Mouse (Mus musculus) forebrain, postnatal 0 days (tissue): ENCODE data around the gene Foxn3. TPM values are rescaled to one million over a fixed set of nuclear protein-coding genes. Genes with fewer than 3 reads are reported as not detected.

Experiments
- ATAC-seq: fragments of 200-750 bp; cut with Nextera tagmentation; 2 replicates; pipeline ENCODE4 v1.8.0; 2017; ENCODE audit warnings: mild to moderate bottlenecking, moderate library complexity
- DNase-seq: peaks from one replicate; pipeline ENCODE4 v3.0.0-alpha.2; 2015
- H3K27ac ChIP-seq: fragments of 300-500 bp; sonication (generic); 2 replicates; pipeline ENCODE4 v1.5.1; 2014; ENCODE audit warnings: low read depth, mild to moderate bottlenecking, antibody characterized with exemption, low read length, moderate library complexity, mixed read lengths
- H3K27me3 ChIP-seq: fragments of 300-500 bp; sonication (generic); 2 replicates; pipeline ENCODE4 v1.6.1; 2014; ENCODE audit warnings: mild to moderate bottlenecking, low read length, mixed read lengths; ENCODE audit not compliant: insufficient read depth
- H3K36me3 ChIP-seq: fragments of 300-500 bp; sonication (generic); 2 replicates; pipeline ENCODE4 v1.6.1; 2014; ENCODE audit warnings: mild to moderate bottlenecking, moderate library complexity; ENCODE audit not compliant: insufficient read depth
- H3K4me1 ChIP-seq: fragments of 300-500 bp; sonication (generic); 2 replicates; pipeline ENCODE4 v1.6.1; 2014; ENCODE audit warnings: antibody characterized with exemption; ENCODE audit not compliant: insufficient read depth
- H3K4me2 ChIP-seq: fragments of 300-500 bp; sonication (generic); 2 replicates; pipeline ENCODE4 v1.6.1; 2014; ENCODE audit warnings: low read depth, mild to moderate bottlenecking, moderate library complexity
- H3K4me3 ChIP-seq: fragments of 300-500 bp; sonication (generic); 2 replicates; pipeline ENCODE4 v1.5.1; 2014; ENCODE audit warnings: low read depth, low read length, mixed read lengths
- H3K9ac ChIP-seq: fragments of 300-500 bp; sonication (generic); 2 replicates; pipeline ENCODE4 v1.6.1; 2014; ENCODE audit warnings: mild to moderate bottlenecking
- H3K9me3 ChIP-seq: fragments of 300-500 bp; sonication (generic); 2 replicates; pipeline ENCODE4 v1.6.1; 2016; ENCODE audit warnings: low read length
- CTCF ChIP-seq: sonication (generic); IDR thresholded peaks from 2 replicates; pipeline ENCODE4 v1.5.1; 2016; ENCODE audit warnings: antibody characterized with exemption, control low read depth, low read depth
- WGBS: fragments of 180-500 bp; shearing (Covaris S2); extraction: QIAGEN DNeasy Blood & Tissue Kit; methylation state at CpG from one replicate; pipeline ENCODE4 v1.1.7; 2014; 5-methylcytosine and 5-hydroxymethylcytosine counted together
- polyA plus RNA-seq: library from polyadenylated mRNA; unstranded; fragments of >200 nt; fragmentation: Nextera tagmentation; extraction: Ambion mirVana; gene quantifications from 2 replicates; pipeline ENCODE4 v1.2.1, GENCODE M21; 2015
- total RNA-seq: library from RNA; depleted of rRNA; stranded (reverse); fragments of >200 nt; gene quantifications from 2 replicates; pipeline ENCODE4 v1.2.3, GENCODE M21; 2014

Foxn3 gene
- total and polyA plus RNA-seq, 2 experiments from 2014 or later = 32.8 to 61.3 TPM

- 82% methylated on average over 7 of the region's 7 CpGs for WGBS
- no peak for TF ChIP-seq CTCF
- DNase-seq (no peak), ATAC-seq (no peak)
- Histone ChIP-seq H3K4me2 (no peak overlapping the region), H3K9me3 (no peaks in the 10 kb centered on the region), H3K4me1 (peaks cover 6% of the 10 kb centered on the region; the same call in 1 of the 2 replicates), H3K36me3 (no peaks in the 10 kb centered on the region), H3K9ac (no peak overlapping the region), H3K27ac (no peak overlapping the region), H3K4me3 (no peak overlapping the region), H3K27me3 (no peaks in the 10 kb centered on the region)
Observed at GRCm38 (mm10) chr12:99183261-99183792, 380.1 kb downstream of the Foxn3 start.

GRCm38 (mm10) chr12:99182338-99182737, 381.0 kb downstream of the Foxn3 start:
- 67% methylated on average over 3 of the region's 3 CpGs for WGBS
- no peak for TF ChIP-seq CTCF

GRCm38 (mm10) chr12:99180234-99180824, 383.1 kb downstream of the Foxn3 start:
- Histone ChIP-seq H3K9ac (no peak overlapping the region), H3K27ac (no peak overlapping the region), H3K27me3 (no peaks in the 10 kb centered on the region), H3K4me2 (no peak overlapping the region), H3K4me3 (no peak overlapping the region), H3K9me3 (no peaks in the 10 kb centered on the region), H3K36me3 (no peaks in the 10 kb centered on the region), H3K4me1 (no peaks in the 10 kb centered on the region)
- no peak for TF ChIP-seq CTCF
- ATAC-seq (no peak), DNase-seq (no peak)
- WGBS = 40% methylated on average over 3 of the region's 3 CpGs

More at GRCm38 (mm10) chr12:99182338-99182737, 381.0 kb downstream of the Foxn3 start:
- Histone ChIP-seq H3K9ac (no peak overlapping the region), H3K4me2 (no peak overlapping the region), H3K9me3 (no peaks in the 10 kb centered on the region), H3K4me1 (peaks cover 6% of the 10 kb centered on the region; the same call in 1 of the 2 replicates), H3K36me3 (no peaks in the 10 kb centered on the region), H3K27me3 (no peaks in the 10 kb centered on the region), H3K27ac (no peak overlapping the region), H3K4me3 (no peak overlapping the region)
- ATAC-seq (peak; percentile 51), DNase-seq (no peak)

- DNase-seq (peak; percentile 58), ATAC-seq (peak; percentile 66)
- Histone ChIP-seq H3K9me3 (no peaks in the 10 kb centered on the region), H3K4me2 (no peak overlapping the region), H3K27me3 (no peaks in the 10 kb centered on the region), H3K9ac (peak overlapping the region; percentile 25; the same call in 1 of the 2 replicates), H3K4me1 (no peaks in the 10 kb centered on the region), H3K36me3 (no peaks in the 10 kb centered on the region), H3K4me3 (no peak overlapping the region), H3K27ac (0 out of 2 replicates have a peak overlapping the region, but pooled peaks have one; percentile 4)
- no peak for TF ChIP-seq CTCF
- 21% methylated on average over 11 of the region's 11 CpGs for WGBS
Observed at GRCm38 (mm10) chr12:99174979-99175621, 388.3 kb downstream of the Foxn3 start.

- no peaks in the 10 kb centered on the region for H3K4me1 ChIP-seq
- 84% methylated on average over 5 of the region's 5 CpGs for WGBS
- no peaks in the 10 kb centered on the region for H3K9me3 ChIP-seq
- H3K36me3 ChIP-seq = no peaks in the 10 kb centered on the region
- no peak; the same call in 1 of the 2 replicates for TF ChIP-seq CTCF
- ATAC-seq = no peak
- no peak overlapping the region for H3K9ac ChIP-seq
- DNase-seq = no peak
- H3K4me3 ChIP-seq = no peak overlapping the region
- H3K27me3 ChIP-seq = no peaks in the 10 kb centered on the region
- no peak overlapping the region for H3K27ac ChIP-seq
- H3K4me2 ChIP-seq = no peak overlapping the region
Observed at GRCm38 (mm10) chr12:99172170-99172569, 391.2 kb downstream of the Foxn3 start.

- ATAC-seq = no peak
- DNase-seq = no peak
- Histone ChIP-seq H3K27ac (no peak overlapping the region), H3K4me2 (no peak overlapping the region), H3K36me3 (no peaks in the 10 kb centered on the region), H3K4me3 (no peak overlapping the region), H3K4me1 (no peaks in the 10 kb centered on the region), H3K27me3 (no peaks in the 10 kb centered on the region), H3K9me3 (no peaks in the 10 kb centered on the region), H3K9ac (no peak overlapping the region)
- 81% methylated on average over 6 of the region's 6 CpGs for WGBS
- TF ChIP-seq CTCF = no peak
Observed at GRCm38 (mm10) chr12:99169925-99170324, 393.5 kb downstream of the Foxn3 start.

GRCm38 (mm10) chr12:99166091-99166490, 397.3 kb downstream of the Foxn3 start:
- H3K36me3 ChIP-seq = no peaks in the 10 kb centered on the region
- no peak for TF ChIP-seq CTCF
- no peak overlapping the region for H3K27ac ChIP-seq
- WGBS = 86% methylated on average over 6 of the region's 6 CpGs
- no peaks in the 10 kb centered on the region for H3K9me3 ChIP-seq
- H3K4me2 ChIP-seq = no peak overlapping the region
- DNase-seq (no peak), ATAC-seq (no peak)
- H3K4me1 ChIP-seq = peaks cover 13% of the 10 kb centered on the region; the same call in 1 of the 2 replicates
- no peak overlapping the region for H3K4me3 ChIP-seq
- H3K9ac ChIP-seq = no peak overlapping the region
- H3K27me3 ChIP-seq = no peaks in the 10 kb centered on the region
